Mouse (Mus musculus) heart, adult 8-10 months (tissue): ENCODE results near the gene Kifc5b. TPM values are rescaled to one million over a fixed set of nuclear protein-coding genes. Genes with fewer than 3 reads are reported as not detected.
A peak's percentile ranks its signal among the peaks of the same experiment; 100 is the strongest.
"Not testable (repeated sequence)": the region's sequence is repeated elsewhere in the genome, so short reads cannot be mapped to it uniquely, and the experiment has no call there.

Experiments
- DNase-seq: peaks from one replicate; pipeline ENCODE4 v3.0.0; 2022; ENCODE audit warnings: low spot score
- total RNA-seq, 4 experiments: library from RNA; stranded (reverse); gene quantifications; 2 replicates each; pipeline ENCODE4 v1.2.4; 2022

The Kifc5b gene
- total RNA-seq, 4 experiments from 2014 or later, result 0.29 to 0.81 (median 0.48) TPM

- not testable (repeated sequence) for DNase-seq
These were observed 2.6 kb downstream of the Kifc5b start for GRCm38 (mm10) chr17:26919516-26919915.

- not testable (repeated sequence) for DNase-seq
These were observed 5.5 kb downstream of the Kifc5b start for GRCm38 (mm10) chr17:26922368-26922767.

DNA sequence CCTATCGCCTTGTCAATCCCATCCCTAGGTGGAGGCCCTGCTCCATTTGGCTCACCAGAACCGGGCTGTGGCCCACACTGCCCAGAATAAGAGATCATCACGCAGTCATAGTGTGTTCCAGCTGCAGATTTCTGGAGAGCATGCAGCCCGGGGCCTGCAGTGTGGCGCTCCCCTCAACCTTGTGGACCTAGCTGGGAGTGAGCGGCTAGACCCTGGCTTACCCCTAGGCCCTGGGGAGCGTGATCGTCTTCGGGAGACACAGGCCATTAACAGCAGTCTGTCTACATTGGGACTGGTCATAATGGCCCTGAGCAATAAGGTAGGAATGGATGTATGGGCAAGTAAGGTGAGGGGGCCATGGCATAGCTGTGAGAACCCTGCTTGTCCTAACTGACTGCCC lies 8.5 kb downstream of the Kifc5b start:
- not testable (repeated sequence) for DNase-seq

GRCm38 (mm10) chr17:26931795-26932194 lies 14.9 kb downstream of the Kifc5b start:
- DNase-seq, result not testable (repeated sequence)

DNA sequence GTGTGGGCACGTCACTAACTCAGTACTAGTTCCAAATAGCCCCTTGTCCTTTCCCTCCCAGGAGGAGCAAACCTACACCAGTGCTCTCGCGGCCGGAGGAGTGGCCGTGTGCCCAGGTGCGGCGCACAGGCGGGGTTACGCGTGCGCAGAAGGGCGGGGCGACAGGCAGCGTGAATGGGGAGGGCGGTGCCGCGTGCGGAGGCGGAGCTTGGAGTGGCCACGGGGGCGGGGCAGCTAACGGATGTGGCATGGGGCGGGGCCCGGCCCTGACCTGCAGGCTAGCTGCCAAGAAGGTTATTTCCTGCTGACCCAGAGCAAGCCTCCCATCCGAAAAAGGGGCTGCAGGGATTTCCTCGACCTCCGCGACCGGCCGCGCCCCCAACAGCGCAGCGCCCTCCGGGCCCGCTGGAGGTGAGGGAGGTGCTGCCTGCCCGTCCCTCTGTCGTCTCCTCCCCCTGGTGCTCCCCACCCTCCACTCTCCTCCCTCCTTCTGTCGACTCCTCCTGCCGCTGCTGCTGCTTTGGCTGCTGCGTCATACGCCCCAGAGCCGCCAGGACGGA lies 16.0 kb downstream of the Kifc5b start, which contains the start of gene Phf1:
Gene Phf1 (plus strand): TSS at position 214 of the 560 bp plus-strand sequence.
- peak; percentile 97 for DNase-seq

DNA sequence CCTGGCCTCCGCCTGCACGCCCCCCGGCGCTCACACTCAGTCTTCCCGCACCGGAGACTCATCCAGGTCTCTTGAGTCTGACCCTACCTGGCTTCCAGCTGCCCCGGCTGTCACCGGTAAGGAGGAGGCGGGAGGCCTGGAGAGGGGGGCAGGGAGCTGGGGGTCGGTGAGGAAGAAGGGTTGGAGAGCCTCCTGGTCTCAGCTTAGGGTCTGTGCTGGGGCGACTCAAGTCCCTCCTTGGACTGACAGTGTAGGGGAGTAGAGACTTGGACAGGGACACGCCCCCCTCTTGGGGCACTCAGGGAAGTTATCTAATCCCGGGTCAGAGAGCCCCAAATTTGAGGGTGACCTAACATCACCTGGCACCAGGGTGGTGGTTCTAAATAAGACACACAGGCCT lies 16.5 kb downstream of the Kifc5b start:
- no peak for DNase-seq

DNA sequence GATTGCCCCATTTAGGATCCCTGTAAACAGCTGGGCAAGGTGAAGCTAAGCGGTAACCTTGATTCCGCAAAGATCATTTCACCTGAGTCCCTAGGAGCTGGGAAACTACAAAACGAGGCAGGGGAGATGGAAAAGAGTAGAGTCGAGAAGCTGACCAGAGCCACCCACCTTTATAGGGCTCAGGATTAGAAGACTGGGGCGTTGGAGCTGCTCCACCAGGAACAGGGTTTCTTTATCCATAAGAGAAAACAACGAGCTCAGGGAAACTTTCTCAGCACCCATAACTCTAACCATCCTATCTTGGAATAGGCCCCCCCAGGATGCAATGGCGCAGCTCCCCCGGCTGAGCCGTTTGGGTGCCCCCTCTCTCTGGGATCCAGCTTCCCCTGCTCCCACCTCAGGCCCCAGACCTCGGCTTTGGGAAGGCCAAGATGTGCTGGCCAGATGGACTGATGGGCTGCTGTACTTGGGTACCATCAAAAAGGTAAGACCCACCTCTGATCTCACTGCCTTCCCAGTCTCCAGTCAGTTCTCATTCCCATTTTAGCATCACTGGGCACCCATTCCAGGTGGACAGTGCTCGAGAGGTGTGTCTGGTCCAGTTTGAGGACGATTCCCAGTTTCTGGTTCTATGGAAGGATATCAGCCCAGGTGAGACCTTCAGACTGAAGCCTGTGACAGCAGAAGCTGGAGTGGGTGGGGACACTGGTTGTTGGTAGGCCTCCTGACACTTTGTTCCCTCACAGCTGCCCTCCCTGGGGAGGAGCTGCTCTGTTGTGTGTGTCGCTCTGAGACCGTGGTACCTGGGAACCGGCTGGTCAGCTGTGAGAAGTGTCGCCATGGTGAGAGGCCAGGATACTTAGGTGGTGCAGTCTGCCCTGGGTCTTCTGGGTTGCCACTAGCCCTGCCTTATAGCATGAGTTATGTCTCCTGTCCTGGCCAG lies 17.3 kb downstream of the Kifc5b start:
- DNase-seq, result no peak

DNA sequence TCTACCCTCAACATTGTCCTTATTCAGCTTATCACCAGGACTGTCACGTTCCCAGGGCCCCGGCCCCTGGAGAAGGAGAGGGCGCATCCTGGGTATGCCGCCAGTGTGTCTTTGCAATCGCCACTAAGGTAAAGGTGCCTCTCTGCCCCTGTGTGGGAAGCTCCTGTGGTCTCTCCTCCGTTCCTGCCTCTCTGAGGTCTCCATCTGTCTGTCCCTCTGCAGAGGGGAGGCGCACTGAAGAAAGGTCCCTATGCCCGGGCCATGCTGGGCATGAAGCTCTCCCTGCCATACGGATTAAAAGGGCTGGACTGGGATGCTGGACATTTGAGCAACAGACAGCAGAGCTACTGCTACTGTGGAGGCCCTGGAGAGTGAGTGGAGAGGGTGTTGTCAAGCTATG lies 18.1 kb downstream of the Kifc5b start:
- no peak for DNase-seq

DNA sequence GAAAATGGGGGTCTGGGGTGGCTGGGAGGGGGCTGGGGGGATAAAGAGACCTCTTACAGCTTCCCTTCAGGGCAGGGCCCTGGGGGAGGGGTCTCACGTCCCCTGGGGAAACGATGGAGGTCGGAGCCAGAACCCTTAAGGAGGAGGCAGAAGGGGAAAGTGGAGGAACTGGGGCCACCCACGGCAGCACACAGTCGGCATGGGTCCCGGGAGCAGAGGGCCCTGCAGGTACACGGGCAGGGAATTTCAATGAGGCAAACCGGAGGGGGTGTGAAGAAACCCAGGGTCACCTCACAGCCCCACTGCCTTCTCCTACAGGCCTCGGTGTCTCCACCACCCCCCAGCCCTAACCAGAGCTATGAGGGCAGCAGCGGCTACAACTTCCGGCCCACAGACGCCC lies 19.6 kb downstream of the Kifc5b start:
- DNase-seq, result no peak

DNA sequence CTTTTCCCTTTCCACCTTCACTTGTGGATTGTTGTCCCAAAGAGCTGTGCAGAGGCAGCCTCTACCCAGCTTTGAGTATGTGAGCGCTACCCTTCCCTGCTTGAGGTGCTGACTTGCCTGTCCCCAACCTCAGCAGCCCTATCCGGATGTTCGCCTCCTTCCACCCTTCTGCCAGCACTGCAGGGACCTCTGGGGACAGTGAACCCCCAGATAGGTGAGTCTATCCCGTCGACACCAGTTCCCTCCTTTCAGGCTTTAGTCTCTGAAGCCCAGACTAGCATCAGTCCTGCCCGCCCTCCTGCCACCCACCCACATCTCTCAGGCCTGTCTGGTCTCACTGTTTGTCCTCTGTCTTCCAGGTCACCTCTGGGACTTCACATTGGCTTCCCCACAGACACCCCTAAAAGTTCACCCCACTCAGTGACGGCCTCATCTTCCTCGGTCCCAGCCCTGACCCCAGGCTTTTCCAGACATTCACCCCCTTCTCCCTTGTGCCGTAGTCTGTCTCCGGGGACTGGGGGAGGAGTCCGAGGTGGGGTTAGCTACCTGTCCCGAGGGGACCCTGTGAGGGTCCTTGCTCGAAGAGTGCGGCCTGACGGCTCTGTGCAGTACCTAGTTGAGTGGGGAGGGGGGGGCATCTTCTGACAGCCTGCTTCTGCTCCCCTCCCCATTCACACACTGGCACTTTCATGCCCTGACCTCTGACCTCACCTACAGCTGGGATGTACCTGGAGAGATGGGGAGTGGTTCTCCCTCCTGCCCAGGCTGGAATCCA lies 20.2 kb downstream of the Kifc5b start:
- no peak for DNase-seq

GRCm38 (mm10) chr17:26937883-26938695 lies 21.2 kb downstream of the Kifc5b start:
- no peak for DNase-seq

- DNase-seq, result no peak
These were observed 21.8 kb downstream of the Kifc5b start for GRCm38 (mm10) chr17:26938731-26939130.

DNA sequence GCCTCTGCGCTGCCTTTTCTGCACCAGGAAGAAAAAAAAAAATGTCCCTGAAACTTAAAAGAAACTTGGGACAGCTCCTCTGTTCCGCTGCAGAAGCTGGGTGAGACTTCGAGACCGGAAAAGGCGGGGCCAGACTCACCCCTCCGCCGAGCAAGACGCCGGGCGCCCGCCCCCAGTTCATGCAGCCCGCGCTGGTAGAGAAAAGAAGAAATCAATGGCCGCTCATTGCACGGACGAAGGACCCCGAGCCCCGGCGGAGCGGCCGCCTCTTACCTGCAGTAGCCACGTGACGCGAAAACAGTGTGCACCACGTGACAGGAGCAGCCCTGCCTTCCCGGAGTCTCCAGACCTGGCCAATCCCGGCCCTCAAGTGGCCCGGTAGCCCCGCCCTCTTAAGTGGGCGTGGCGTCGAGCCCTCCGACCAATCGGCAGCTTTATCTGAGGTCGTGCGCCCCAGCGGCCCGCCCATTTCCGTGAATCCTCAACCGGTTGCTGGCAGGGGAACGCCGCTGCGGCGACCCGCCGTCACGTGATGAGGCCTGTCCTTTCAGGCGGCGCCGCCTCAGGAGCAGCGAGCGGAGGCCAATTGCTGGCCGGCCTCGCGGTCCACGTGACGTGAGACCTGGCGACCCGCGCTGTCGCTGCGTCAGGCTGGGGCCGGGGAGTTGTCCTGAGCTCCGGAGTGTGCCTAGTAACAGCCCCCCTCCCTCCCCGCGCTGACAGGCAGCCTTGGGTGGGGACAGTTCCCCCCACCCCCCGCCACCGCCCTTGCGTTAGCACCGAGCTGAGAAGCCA lies 22.5 kb downstream of the Kifc5b start, which contains the start of gene Cuta:
Gene Cuta (minus strand): TSS at position 392 of the 795 bp plus-strand sequence.
- DNase-seq, result peak; percentile 99

- DNase-seq, result no peak
These were observed 23.0 kb downstream of the Kifc5b start for GRCm38 (mm10) chr17:26939973-26940300.

DNA sequence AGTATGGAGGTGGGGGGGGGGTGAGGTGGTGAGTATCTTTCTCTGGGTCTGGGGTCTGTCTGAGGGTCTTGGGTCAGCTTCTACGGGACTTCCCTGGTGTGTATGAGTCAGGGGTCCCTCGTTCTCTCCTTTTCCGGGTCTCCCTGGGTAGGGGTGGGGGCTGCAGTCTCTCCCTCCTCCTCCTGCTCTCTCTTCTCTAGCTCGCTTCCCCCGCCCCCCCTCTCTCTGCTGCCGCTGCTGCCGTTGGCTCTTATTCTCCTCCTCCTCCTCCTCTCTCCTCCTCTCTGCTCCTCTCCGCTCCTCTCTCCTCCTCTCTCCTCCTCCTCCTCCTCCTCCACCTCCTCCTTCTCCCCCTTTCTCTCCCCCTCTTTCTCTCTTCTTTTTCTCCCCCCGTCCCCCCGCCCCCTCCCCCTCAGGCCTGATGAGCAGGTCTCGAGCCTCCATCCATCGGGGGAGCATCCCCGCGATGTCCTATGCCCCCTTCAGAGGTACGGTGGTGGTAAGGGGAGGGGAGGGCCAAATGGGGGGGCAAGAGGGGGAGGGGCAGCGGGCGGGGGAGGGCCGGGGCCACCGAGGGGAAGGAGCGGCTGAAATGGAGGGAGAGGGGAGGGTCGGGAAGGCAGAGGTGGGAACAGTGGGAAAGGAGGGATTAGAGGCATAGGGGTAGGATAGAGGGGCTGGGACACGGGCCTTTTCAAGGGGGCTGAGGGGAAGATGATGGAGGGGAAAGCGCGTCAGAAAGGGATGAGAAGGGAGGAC lies 24.3 kb downstream of the Kifc5b start, which contains the start of gene Syngap1:
Gene Syngap1 (plus strand): TSS at position 223 of the 759 bp plus-strand sequence.
- DNase-seq, result no peak

DNA sequence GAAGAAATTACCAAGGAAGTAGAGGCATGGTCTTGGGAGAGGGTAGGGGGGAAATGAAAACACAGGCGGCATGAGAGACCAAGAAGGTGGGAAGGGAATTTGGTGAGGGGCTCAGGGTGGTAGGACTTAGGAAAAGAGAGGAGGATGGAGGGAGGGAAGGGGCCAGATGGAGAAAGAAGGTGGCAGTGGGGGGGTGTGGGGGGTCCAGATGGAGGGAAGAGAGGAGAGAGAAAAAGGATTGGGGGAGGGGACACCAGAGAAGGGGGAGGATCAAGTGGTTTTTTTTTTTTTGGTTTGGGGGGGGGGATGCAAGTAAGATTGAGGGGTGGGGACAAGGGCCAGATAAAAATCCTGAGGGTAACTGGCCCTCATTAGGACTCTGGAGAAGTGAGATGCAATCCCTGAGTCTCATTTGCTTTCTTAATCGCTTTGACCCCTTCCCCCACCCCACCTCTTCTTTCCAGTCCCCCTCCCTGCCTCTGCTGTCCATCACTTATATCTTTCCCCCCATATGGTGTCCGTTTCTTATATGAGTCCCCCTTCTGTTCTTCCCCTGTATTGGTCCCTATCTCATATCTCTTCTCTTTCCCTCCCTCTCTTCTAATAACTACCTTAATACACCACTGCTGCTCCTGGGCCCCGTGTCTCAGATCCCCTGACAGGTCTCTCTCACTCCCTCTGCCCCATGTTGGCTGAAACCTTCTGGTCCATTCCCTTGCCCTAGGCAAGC lies 25.1 kb downstream of the Kifc5b start:
- DNase-seq, result no peak

DNA sequence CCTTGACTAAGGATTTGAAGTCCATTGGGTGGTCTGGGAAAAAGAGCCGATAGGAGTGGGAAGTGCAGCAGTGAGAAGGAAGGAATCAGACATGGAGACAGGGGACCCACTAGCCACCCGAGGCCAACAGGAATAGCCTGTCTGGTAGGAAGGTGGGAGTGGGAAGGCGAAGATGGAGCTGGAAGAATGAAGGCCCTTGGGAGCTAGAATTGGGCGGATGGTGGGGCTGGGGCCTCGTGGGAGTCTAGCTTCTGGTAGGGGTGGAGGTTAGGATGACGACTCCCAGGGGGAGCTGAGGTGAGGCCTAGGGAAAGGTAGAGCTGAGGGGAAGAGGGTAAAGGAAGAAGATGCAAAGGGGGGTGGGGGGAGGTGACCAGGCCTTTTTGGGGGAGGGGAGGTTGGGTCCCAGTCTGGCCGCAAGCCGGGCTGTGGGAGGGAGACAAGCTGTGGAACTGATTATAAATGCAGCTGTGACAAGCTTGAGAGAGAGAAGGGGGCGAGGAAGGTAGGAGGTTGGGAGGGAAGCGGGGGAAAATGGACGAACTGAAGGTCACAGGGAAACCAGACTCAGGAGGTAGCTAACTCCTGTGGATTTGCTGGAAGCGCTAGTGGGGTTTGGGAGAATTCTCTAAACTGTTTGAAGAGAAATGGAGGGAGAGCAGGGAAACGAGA lies 29.1 kb downstream of the Kifc5b start:
- no peak for DNase-seq

GRCm38 (mm10) chr17:26946567-26946966 lies 29.7 kb downstream of the Kifc5b start:
- DNase-seq, result peak; percentile 75
